Mouse (Mus musculus): ENCODE data around the gene Igf2bp2. TPM values are rescaled to one million over a fixed set of nuclear protein-coding genes. Genes with fewer than 3 reads are reported as not detected.

Igf2bp2 gene
- total and polyA plus RNA-seq, 2 experiments from 2014 or later: 5.5 to 8.7 TPM

DNA sequence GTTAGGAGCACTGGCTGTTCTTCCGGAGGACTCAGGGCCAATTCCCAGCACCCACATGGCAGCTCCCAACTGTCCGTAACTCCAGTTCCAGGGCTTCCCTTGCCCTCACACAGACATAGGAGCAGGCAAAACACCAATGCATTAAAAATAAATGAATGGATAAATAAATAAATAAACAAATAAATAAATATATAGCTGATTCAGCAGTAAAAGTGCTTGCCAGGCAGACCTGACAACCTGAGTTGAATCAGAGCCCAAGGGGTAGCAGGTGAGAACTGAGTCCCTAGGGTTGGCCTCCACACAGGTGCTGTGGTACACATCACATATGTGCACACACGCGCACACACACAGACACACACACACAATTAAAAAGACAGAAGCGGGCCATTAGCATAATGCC, 21.0 kb upstream of the Igf2bp2 start:
- no peaks in the 10 kb centered on the region for H3K27me3 ChIP-seq (ENCODE audit: insufficient read depth, low read length)
- TF ChIP-seq CTCF (IDR thresholded peaks at IDR 0.05): no peak
- no peak overlapping the region for H3K9ac ChIP-seq (replicated peaks; ENCODE audit: low read length, poor library complexity, severe bottlenecking)
- H3K9me3 ChIP-seq (ENCODE audit: low read length): no peaks in the 10 kb centered on the region
- H3K4me3 ChIP-seq (ENCODE audit: low read depth, low read length): no peak overlapping the region
- ATAC-seq (ENCODE audit: low FRiP score) (no peak), DNase-seq (ENCODE audit: low spot score) (no peak)
- 98% methylated on average over 5 of the region's 5 CpGs for WGBS
- H3K27ac ChIP-seq (ENCODE audit: low read depth, low read length): no peak overlapping the region
- no peak overlapping the region for H3K4me2 ChIP-seq (ENCODE audit: low read depth, low read length, poor library complexity, severe bottlenecking)
- H3K4me1 ChIP-seq (ENCODE audit: insufficient read depth, low read length): no peaks in the 10 kb centered on the region
- no peaks in the 10 kb centered on the region for H3K36me3 ChIP-seq (ENCODE audit: insufficient read depth, low read length)

DNA sequence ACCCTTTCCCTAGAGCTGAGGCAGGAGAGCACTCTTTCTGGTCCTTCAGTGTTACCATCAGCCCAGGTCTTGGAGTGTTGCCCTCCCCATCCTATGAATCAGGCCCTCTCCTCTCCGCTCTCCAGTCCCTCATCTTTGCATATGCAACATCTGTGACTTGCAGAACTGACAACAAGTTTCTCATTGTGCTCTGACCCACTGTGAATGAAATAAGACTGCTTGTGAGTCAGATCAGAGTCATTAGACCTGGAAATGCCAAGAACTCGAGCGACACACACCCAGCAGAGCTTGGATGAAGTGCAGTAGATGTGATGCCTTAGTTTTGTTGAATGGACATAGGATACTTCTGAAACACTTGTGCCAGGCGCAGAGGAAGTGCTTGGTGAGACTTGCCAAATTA, 19.2 kb upstream of the Igf2bp2 start:
- Histone ChIP-seq H3K4me3 (ENCODE audit: low read depth, low read length) (no peak overlapping the region), H3K27ac (ENCODE audit: low read depth, low read length) (no peak overlapping the region), H3K4me1 (ENCODE audit: insufficient read depth, low read length) (no peaks in the 10 kb centered on the region), H3K9me3 (ENCODE audit: low read length) (no peaks in the 10 kb centered on the region), H3K4me2 (ENCODE audit: low read depth, low read length, poor library complexity, severe bottlenecking) (no peak overlapping the region), H3K36me3 (ENCODE audit: insufficient read depth, low read length) (no peaks in the 10 kb centered on the region), H3K9ac (replicated peaks; ENCODE audit: low read length, poor library complexity, severe bottlenecking) (no peak overlapping the region), H3K27me3 (ENCODE audit: insufficient read depth, low read length) (no peaks in the 10 kb centered on the region)
- DNase-seq (ENCODE audit: low spot score) (no peak), ATAC-seq (ENCODE audit: low FRiP score) (no peak)
- 81% methylated on average over 4 of the region's 4 CpGs for WGBS
- no peak for TF ChIP-seq CTCF (IDR thresholded peaks at IDR 0.05)

DNA sequence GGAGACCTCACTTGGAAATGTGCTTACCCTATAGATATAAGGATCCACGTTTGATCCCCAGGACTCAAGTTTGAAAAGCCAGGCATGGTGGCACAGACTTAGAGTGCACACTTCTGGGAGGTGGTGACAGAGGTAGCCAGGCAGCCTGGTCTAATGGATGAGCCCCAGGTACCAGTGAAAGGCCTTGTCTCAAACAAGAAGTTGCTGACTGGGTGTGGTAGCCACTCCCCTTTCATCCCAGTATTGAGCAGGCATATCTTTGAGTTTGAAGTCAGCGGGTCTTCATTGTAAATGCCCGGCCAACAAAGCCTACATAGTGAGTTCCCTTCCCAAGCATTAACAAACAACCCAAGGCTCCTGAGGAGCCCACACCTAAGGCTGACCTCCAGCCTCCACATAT, 15.7 kb upstream of the Igf2bp2 start:
- Histone ChIP-seq H3K4me3 (ENCODE audit: low read depth, low read length) (no peak overlapping the region), H3K27ac (ENCODE audit: low read depth, low read length) (no peak overlapping the region), H3K36me3 (ENCODE audit: insufficient read depth, low read length) (no peaks in the 10 kb centered on the region), H3K4me1 (ENCODE audit: insufficient read depth, low read length) (no peaks in the 10 kb centered on the region), H3K27me3 (ENCODE audit: insufficient read depth, low read length) (no peaks in the 10 kb centered on the region), H3K9me3 (ENCODE audit: low read length) (no peaks in the 10 kb centered on the region; the same call in 1 of the 2 replicates), H3K9ac (replicated peaks; ENCODE audit: low read length, poor library complexity, severe bottlenecking) (no peak overlapping the region), H3K4me2 (ENCODE audit: low read depth, low read length, poor library complexity, severe bottlenecking) (no peak overlapping the region)
- DNase-seq (ENCODE audit: low spot score): no peak
- TF ChIP-seq CTCF (IDR thresholded peaks at IDR 0.05): no peak
- ATAC-seq (ENCODE audit: low FRiP score): no peak
- WGBS: 74% methylated on average over 3 of the region's 3 CpGs

DNA sequence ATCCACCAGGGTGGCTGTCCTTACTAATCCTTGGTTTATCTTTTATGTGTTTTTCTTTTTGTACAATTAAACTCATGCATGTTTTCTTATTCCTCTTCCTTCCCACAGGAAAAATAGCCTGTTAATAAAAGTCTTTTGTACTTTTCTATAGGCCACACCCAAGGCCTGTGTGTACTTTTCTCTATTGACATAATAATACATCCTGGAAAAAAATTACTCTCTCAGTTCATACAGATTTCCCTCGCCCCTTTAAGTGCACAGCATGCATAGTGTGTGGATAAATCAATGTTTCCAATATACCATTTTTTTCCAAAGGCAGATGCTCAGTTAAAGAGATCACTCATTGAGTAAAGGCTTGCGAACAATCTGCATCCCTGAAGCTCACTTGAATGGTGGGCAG, 14.9 kb upstream of the Igf2bp2 start:
- no peaks in the 10 kb centered on the region for H3K36me3 ChIP-seq (ENCODE audit: insufficient read depth, low read length)
- no peaks in the 10 kb centered on the region for H3K27me3 ChIP-seq (ENCODE audit: insufficient read depth, low read length)
- H3K9me3 ChIP-seq (ENCODE audit: low read length): no peaks in the 10 kb centered on the region; the same call in 1 of the 2 replicates
- TF ChIP-seq CTCF (IDR thresholded peaks at IDR 0.05): no peak
- no peak overlapping the region for H3K27ac ChIP-seq (ENCODE audit: low read depth, low read length)
- 79% methylated on average over 2 of the region's 2 CpGs for WGBS
- H3K4me1 ChIP-seq (ENCODE audit: insufficient read depth, low read length): no peaks in the 10 kb centered on the region
- H3K4me2 ChIP-seq (ENCODE audit: low read depth, low read length, poor library complexity, severe bottlenecking): no peak overlapping the region
- DNase-seq (ENCODE audit: low spot score): no peak
- ATAC-seq (ENCODE audit: low FRiP score): no peak
- no peak overlapping the region for H3K4me3 ChIP-seq (ENCODE audit: low read depth, low read length)
- H3K9ac ChIP-seq (replicated peaks; ENCODE audit: low read length, poor library complexity, severe bottlenecking): no peak overlapping the region

DNA sequence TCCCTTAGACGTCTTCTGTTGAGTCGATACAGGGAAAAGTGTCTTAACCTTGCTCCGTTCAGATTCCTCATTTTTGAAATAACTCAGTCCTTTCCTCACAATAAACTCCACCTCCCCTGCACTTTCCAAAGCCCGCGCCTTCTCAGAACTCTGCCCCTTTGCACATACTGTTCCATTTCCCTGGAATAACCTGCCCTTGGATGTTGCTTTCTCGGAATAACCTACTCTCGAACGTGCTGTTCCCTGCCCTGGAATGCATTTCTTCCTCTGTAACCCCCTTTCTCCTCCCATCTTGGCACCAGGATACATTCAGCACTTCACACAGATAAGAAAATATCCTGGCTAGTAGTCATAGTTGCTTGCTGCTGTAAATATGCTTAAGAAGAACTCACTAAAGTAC, 5.6 kb upstream of the Igf2bp2 start:
- TF ChIP-seq CTCF (IDR thresholded peaks at IDR 0.05): no peak
- no peak overlapping the region for H3K27ac ChIP-seq (ENCODE audit: low read depth, low read length)
- no peak overlapping the region for H3K4me3 ChIP-seq (ENCODE audit: low read depth, low read length)
- H3K4me1 ChIP-seq (ENCODE audit: insufficient read depth, low read length): peaks cover 1% of the 10 kb centered on the region; the same call in 1 of the 2 replicates
- 93% methylated on average over 8 of the region's 8 CpGs for whole genome bisulfite sequencing
- H3K9me3 ChIP-seq (ENCODE audit: low read length): no peaks in the 10 kb centered on the region
- no peak for ATAC-seq (ENCODE audit: low FRiP score)
- no peaks in the 10 kb centered on the region for H3K27me3 ChIP-seq (ENCODE audit: insufficient read depth, low read length)
- H3K9ac ChIP-seq (replicated peaks; ENCODE audit: low read length, poor library complexity, severe bottlenecking): no peak overlapping the region
- no peak for DNase-seq (ENCODE audit: low spot score)
- H3K36me3 ChIP-seq (ENCODE audit: insufficient read depth, low read length): no peaks in the 10 kb centered on the region
- H3K4me2 ChIP-seq (ENCODE audit: low read depth, low read length, poor library complexity, severe bottlenecking): no peak overlapping the region

DNA sequence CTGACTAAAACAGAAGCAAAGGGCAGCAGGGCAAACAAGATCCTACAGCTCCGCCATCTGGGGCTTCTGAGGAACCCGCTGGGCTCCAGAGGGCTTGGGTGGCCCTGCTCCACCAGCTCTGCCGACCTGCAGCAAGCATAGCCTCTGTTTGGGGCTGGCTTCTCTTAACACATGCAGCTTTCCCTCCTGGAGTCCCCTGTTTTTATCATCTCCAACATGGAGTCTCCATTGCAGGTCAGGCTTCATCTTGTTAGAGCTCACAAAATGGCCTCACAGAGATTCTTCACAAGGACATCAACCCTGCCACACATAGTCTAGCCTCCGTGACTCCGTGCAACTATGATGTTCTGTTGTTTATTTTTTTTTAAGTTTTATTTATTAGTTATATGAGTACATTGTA, 2.5 kb upstream of the Igf2bp2 start:
- Histone ChIP-seq H3K27me3 (ENCODE audit: insufficient read depth, low read length) (no peaks in the 10 kb centered on the region), H3K36me3 (ENCODE audit: insufficient read depth, low read length) (no peaks in the 10 kb centered on the region), H3K4me2 (ENCODE audit: low read depth, low read length, poor library complexity, severe bottlenecking) (no peak overlapping the region), H3K4me3 (ENCODE audit: low read depth, low read length) (no peak overlapping the region), H3K9me3 (ENCODE audit: low read length) (no peaks in the 10 kb centered on the region), H3K9ac (replicated peaks; ENCODE audit: low read length, poor library complexity, severe bottlenecking) (no peak overlapping the region), H3K4me1 (ENCODE audit: insufficient read depth, low read length) (peaks cover 6% of the 10 kb centered on the region; the same call in 1 of the 2 replicates), H3K27ac (ENCODE audit: low read depth, low read length) (no peak overlapping the region)
- no peak for TF ChIP-seq CTCF (IDR thresholded peaks at IDR 0.05)
- WGBS: 83% methylated on average over 5 of the region's 5 CpGs
- ATAC-seq (ENCODE audit: low FRiP score) (no peak), DNase-seq (ENCODE audit: low spot score) (no peak)
